Mouse (Mus musculus): ENCODE results near the gene Enox2.

Enox2 gene

DNA sequence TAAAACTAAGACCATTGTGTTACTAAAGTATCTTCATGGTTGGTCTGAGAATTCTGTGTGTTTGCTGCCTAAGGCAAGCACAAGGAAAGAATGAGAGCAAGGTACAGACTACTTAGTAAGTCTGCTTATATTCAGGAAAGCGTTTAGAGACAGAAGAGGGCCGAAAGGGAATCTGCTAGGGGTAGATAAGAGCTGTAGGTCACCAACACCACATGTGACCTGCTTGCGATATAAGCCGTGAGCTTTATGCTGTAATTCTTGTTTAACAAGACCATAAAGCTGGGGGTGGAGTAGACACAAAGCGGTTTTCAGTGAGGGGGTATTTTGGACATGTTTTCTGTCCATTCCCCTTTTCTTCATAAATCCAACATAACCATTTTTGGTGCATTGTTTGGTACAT is 302.4 kb downstream of the Enox2 start:
- DNase-seq, result no peak

- DNase-seq, result no peak
Observed at GRCm38 (mm10) chrX:48984451-48984850, 303.6 kb downstream of the Enox2 start.

Measured in kidney, adult 18-20 months (tissue).